Mouse (Mus musculus) embryonic facial prominence, embryonic 14.5 days (tissue): ENCODE data around the gene Scd4. TPM values are rescaled to one million over a fixed set of nuclear protein-coding genes. Genes with fewer than 3 reads are reported as not detected.

ENCODE experiments used
- ATAC-seq: fragments of 200-750 bp; cut with Nextera tagmentation; 2 replicates; pipeline ENCODE4 v1.8.0; 2017; ENCODE audit warnings: low read depth, moderate number of reproducible peaks, moderate TSS enrichment
- DNase-seq: peaks from one replicate; pipeline ENCODE4 v3.0.0-alpha.2; 2015; ENCODE audit warnings: low spot score
- H3K27ac ChIP-seq: fragments of 300-500 bp; sonication (generic); replicated peaks from 2 replicates; pipeline ENCODE4 v1.5.1; 2014; ENCODE audit warnings: low read depth, mild to moderate bottlenecking, low read length, moderate library complexity
- H3K27me3 ChIP-seq: fragments of 300-500 bp; sonication (generic); replicated peaks from 2 replicates; pipeline ENCODE4 v1.6.1; 2014; ENCODE audit warnings: low read length; ENCODE audit not compliant: control insufficient read depth, insufficient read depth
- H3K36me3 ChIP-seq: fragments of 300-500 bp; sonication (generic); 2 replicates; pipeline ENCODE4 v1.6.1; 2014; ENCODE audit warnings: low read length, mixed read lengths; ENCODE audit not compliant: control insufficient read depth, insufficient read depth
- H3K4me1 ChIP-seq: fragments of 300-500 bp; sonication (generic); 2 replicates; pipeline ENCODE4 v1.6.1; 2014; ENCODE audit warnings: antibody characterized with exemption, low read length; ENCODE audit not compliant: control insufficient read depth, insufficient read depth
- H3K4me2 ChIP-seq: fragments of 300-500 bp; sonication (generic); 2 replicates; pipeline ENCODE4 v1.6.1; 2014; ENCODE audit warnings: low read depth, mild to moderate bottlenecking, low read length, moderate library complexity, mixed read lengths
- H3K4me3 ChIP-seq: fragments of 300-500 bp; sonication (generic); 2 replicates; pipeline ENCODE4 v1.5.1; 2014; ENCODE audit warnings: low read depth, mild to moderate bottlenecking, low read length
- H3K9ac ChIP-seq: fragments of 300-500 bp; sonication (generic); 2 replicates; pipeline ENCODE4 v1.6.1; 2014; ENCODE audit warnings: low read depth, mild to moderate bottlenecking, low read length, moderate library complexity, mixed read lengths
- H3K9me3 ChIP-seq: fragments of 300-500 bp; sonication (generic); 2 replicates; pipeline ENCODE4 v1.6.1; 2016; ENCODE audit warnings: low read length; ENCODE audit not compliant: control insufficient read depth
- WGBS: fragments of 180-500 bp; shearing (Covaris S2); extraction: QIAGEN DNeasy Blood & Tissue Kit; methylation state at CpG from one replicate; pipeline ENCODE4 v1.1.7; 2014; 5-methylcytosine and 5-hydroxymethylcytosine counted together
- polyA plus RNA-seq: library from polyadenylated mRNA; unstranded; fragments of >200 nt; fragmentation: Nextera tagmentation; extraction: Ambion mirVana; gene quantifications from 2 replicates; pipeline ENCODE4 v1.2.1, GENCODE M21; 2014

Gene Scd4
- polyA plus RNA-seq, 1 experiment from 2014 or later, result 0.51 TPM

DNA sequence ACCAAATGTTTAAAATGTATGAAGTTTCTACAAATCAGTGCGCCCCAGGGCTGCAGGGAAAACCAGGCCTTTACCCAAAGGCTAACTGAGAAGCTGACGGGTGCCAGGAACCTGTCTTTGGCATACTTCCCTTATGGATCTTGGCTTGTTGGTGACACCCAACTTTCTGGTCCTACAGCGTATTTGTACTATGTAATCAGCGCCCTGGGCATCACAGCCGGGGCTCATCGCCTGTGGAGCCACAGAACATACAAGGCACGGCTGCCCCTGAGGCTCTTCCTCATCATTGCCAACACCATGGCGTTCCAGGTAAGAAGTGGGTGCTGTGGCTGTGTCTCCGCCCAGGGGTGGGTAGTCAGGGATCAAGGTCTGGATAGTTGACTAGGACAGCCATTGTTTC is 35.0 kb upstream of the Scd4 start:
- Histone ChIP-seq H3K36me3 (peaks cover 81% of the 10 kb centered on the region), H3K4me2 (peak overlapping the region; percentile 82), H3K4me1 (peaks cover 33% of the 10 kb centered on the region), H3K4me3 (peak overlapping the region; percentile 71), H3K27me3 (no peaks in the 10 kb centered on the region), H3K27ac (no peak overlapping the region), H3K9me3 (no peaks in the 10 kb centered on the region), H3K9ac (peak overlapping the region; percentile 41)
- 71% methylated on average over 9 of the region's 9 CpGs for whole genome bisulfite sequencing
- DNase-seq (no peak), ATAC-seq (no peak)

DNA sequence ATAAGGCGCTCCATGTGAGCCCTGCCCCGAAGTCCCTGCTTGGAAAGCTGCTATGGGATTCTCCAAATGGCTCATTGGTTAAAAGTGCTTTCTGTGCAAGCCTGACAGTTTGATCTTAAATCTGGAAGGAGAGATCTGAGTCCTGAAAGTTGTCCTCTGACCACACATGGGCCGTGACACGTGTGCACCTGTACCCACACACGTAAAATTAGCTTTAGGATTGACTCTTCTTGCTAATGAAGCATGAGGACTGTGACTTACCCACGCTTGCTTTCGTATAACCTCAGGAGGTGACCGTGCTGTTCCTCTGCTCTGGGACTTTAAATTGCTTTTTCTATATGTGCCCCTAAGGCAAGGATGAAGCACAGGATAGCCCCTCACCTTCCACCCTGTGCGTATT is 33.8 kb upstream of the Scd4 start:
- H3K27me3 ChIP-seq, result no peaks in the 10 kb centered on the region
- WGBS, result 81% methylated on average over 9 of the region's 9 CpGs
- no peak overlapping the region for H3K27ac ChIP-seq
- H3K4me3 ChIP-seq, result peak overlapping the region; percentile 71; the same call in 1 of the 2 replicates
- peaks cover 31% of the 10 kb centered on the region for H3K4me1 ChIP-seq
- peak overlapping the region; percentile 37 for H3K9ac ChIP-seq
- no peak for DNase-seq
- H3K4me2 ChIP-seq, result peak overlapping the region; percentile 82
- no peak for ATAC-seq
- peaks cover 92% of the 10 kb centered on the region for H3K36me3 ChIP-seq
- no peaks in the 10 kb centered on the region for H3K9me3 ChIP-seq

DNA sequence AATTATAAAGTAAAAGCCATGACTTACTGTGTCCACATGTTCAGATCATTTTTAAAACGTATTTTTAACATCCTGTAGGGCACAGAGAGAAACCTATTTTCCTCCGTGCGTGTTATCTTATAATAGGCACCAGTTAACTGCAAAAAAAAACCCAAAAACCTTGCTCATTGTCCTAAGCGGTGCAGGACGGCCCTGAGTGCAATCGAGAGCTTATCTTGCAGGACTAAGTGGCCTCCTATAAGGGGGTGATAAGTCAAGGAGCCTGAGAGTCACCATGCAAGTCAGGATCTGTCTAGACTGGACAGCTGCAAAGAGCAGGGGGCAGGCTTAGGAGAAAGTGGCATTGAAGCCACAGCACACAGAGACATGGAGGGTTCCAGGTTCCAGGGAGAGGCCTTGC is 33.0 kb upstream of the Scd4 start:
- H3K4me1 ChIP-seq, result peaks cover 31% of the 10 kb centered on the region
- H3K36me3 ChIP-seq, result peaks cover 99% of the 10 kb centered on the region
- H3K4me3 ChIP-seq, result no peak overlapping the region
- ATAC-seq (no peak), DNase-seq (no peak)
- WGBS, result 75% methylated on average over 6 of the region's 6 CpGs
- H3K4me2 ChIP-seq, result no peak overlapping the region; the same call in 1 of the 2 replicates
- H3K27me3 ChIP-seq, result no peaks in the 10 kb centered on the region
- H3K27ac ChIP-seq, result no peak overlapping the region
- no peaks in the 10 kb centered on the region for H3K9me3 ChIP-seq
- H3K9ac ChIP-seq, result no peak overlapping the region

DNA sequence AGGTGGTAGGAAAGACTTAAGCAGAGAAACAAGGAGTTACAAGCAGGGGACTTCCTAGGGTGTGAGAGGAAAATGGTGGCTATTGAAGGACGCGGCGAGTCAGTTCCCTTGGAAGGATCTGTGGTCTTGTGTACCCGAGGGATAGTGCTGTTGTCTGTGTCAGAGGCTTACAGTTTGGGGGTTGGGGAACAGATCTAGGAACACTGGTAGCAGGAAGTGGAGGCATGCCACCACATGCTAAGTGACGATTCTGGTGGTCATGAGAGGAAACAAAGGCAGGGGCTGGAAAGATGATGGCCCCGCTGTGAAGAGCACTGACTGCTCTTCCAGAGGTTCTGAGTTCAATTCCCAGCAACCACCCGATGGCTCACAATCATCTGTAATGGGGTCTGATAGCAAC is 32.4 kb upstream of the Scd4 start:
- H3K27ac ChIP-seq, result no peak overlapping the region
- no peak for DNase-seq
- H3K9me3 ChIP-seq, result no peaks in the 10 kb centered on the region
- no peak overlapping the region for H3K4me3 ChIP-seq
- 73% methylated on average over 7 of the region's 7 CpGs for WGBS
- no peaks in the 10 kb centered on the region for H3K27me3 ChIP-seq
- H3K4me1 ChIP-seq, result peaks cover 31% of the 10 kb centered on the region
- H3K4me2 ChIP-seq, result no peak overlapping the region
- no peak overlapping the region for H3K9ac ChIP-seq
- ATAC-seq, result no peak
- peaks cover 99% of the 10 kb centered on the region for H3K36me3 ChIP-seq

DNA sequence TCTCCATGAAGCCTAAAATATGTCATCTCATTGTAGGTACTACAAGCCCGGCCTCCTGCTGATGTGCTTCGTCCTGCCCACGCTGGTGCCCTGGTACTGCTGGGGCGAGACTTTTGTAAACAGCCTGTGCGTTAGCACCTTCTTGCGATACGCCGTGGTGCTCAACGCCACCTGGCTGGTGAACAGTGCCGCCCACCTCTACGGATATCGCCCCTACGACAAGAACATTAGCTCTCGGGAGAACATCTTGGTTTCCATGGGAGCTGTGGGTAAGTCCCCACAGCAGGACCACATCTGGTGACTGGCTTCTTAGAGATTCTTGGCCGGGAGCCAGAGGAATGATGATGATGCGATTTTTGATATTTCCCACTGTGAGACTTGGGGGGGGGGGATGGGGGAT is 31.7 kb upstream of the Scd4 start:
- Histone ChIP-seq H3K4me2 (0 out of 2 replicates have a peak overlapping the region, but pooled peaks have one; percentile 14), H3K36me3 (peaks cover 99% of the 10 kb centered on the region), H3K27me3 (no peaks in the 10 kb centered on the region), H3K4me3 (no peak overlapping the region), H3K4me1 (peaks cover 31% of the 10 kb centered on the region), H3K27ac (no peak overlapping the region), H3K9ac (no peak overlapping the region), H3K9me3 (no peaks in the 10 kb centered on the region)
- 60% methylated on average over 16 of the region's 16 CpGs for WGBS
- peak; percentile 67 for DNase-seq
- ATAC-seq, result no peak

DNA sequence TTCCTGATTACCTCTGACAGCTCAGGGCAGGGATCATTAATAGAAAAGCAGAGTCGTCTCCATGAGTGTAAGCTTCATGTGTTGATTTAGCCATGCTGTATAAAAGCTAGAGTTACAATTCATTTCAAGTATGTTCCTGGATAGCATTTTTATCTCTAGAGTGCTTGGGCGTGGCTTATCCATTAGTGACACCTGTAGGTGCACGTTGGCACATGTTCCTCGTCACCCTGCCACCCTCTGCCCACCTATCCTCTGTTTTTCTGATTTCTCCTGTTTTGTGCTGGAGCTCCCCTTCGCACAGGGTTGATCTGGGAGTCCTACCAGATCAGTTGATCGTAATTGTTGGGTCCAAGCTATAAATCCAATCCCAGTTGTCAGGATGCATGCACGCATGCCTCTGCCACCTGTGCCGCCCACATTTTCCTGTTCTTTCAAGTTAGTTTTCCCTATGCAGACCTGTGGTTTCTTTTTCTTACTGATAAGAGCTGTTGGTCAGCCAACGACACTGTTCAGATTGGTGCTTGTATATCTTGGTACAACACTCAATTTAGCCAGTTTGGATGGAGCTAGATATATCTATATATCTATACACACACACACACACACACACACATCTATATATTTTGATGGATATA is 31.1 kb upstream of the Scd4 start:
- no peak overlapping the region for H3K4me3 ChIP-seq
- H3K27ac ChIP-seq, result no peak overlapping the region
- H3K4me2 ChIP-seq, result no peak overlapping the region
- ATAC-seq (no peak), DNase-seq (no peak)
- H3K36me3 ChIP-seq, result peaks cover 99% of the 10 kb centered on the region
- H3K9me3 ChIP-seq, result no peaks in the 10 kb centered on the region
- 75% methylated on average over 9 of the region's 9 CpGs for WGBS
- H3K9ac ChIP-seq, result no peak overlapping the region
- no peaks in the 10 kb centered on the region for H3K27me3 ChIP-seq
- H3K4me1 ChIP-seq, result peaks cover 25% of the 10 kb centered on the region

DNA sequence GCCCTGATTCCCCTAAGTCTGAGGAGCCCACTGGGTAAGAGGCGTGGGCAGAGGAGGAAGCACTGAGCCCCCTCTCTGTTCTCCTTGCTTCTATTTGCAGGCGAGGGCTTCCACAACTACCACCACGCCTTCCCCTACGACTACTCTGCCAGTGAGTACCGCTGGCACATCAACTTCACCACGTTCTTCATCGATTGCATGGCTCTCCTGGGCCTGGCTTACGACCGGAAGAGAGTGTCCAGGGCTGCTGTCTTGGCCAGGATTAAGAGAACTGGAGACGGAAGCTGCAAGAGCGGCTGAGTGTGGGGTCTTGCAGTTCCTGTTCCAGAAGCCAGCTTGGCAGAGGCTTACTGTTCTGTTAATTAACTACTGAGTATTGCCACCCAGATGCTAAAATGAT is 30.0 kb upstream of the Scd4 start:
- no peak overlapping the region for H3K4me2 ChIP-seq
- H3K4me3 ChIP-seq, result no peak overlapping the region
- no peak overlapping the region for H3K9ac ChIP-seq
- WGBS, result 76% methylated on average over 11 of the region's 11 CpGs
- DNase-seq, result no peak
- no peaks in the 10 kb centered on the region for H3K27me3 ChIP-seq
- peaks cover 99% of the 10 kb centered on the region for H3K36me3 ChIP-seq
- peak overlapping the region; percentile 17; the same call in 1 of the 2 replicates for H3K27ac ChIP-seq
- no peaks in the 10 kb centered on the region for H3K9me3 ChIP-seq
- H3K4me1 ChIP-seq, result peaks cover 16% of the 10 kb centered on the region
- no peak for ATAC-seq

DNA sequence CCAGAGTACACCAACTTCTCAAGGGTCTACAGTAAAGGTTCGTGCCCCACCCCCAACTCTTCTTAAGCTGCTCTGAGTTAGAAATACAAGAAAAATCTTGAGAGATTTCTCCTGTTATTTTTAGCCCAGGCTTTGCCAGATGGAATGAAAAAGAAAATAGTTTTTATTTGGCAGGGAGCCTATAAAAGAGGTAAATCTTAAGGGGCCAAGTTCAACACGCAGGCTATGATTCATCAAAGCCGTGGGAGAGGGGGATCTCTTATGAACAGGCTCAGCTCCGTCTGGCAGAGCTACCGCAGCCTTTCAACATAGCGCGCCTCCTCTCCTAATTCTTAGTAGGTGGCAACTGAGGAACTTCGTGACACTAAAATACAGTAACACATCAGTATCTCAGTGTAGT is 29.4 kb upstream of the Scd4 start:
- Histone ChIP-seq H3K27ac (0 out of 2 replicates have a peak overlapping the region, but pooled peaks have one; percentile 17), H3K4me3 (no peak overlapping the region), H3K4me1 (peaks cover 10% of the 10 kb centered on the region), H3K36me3 (peaks cover 98% of the 10 kb centered on the region), H3K4me2 (no peak overlapping the region), H3K9ac (no peak overlapping the region), H3K9me3 (no peaks in the 10 kb centered on the region), H3K27me3 (no peaks in the 10 kb centered on the region)
- 63% methylated on average over 8 of the region's 8 CpGs for WGBS
- no peak for ATAC-seq
- DNase-seq, result peak; percentile 70

DNA sequence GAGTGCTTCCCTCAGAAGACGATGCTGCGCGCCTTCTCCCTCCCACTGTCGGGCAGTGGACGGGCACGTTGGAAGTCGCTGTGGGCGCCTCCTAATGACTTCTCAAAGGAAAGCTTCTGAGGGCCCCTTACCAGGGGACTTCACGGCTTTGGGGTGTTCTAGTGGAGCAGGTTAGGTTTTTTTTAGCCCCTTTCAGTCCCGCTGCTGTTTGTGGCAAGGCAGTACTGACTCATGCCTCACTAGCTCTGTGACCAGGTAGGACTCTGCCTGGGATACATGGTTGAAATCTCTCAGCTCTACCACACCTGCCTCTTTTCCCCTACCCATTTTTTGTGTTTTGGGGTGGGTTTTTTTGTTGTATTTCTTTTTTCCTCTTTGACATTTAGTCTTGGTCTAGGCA is 28.5 kb upstream of the Scd4 start:
- 82% methylated on average over 10 of the region's 10 CpGs for WGBS
- ATAC-seq, result no peak
- Histone ChIP-seq H3K9me3 (no peaks in the 10 kb centered on the region), H3K27ac (no peak overlapping the region), H3K4me3 (no peak overlapping the region), H3K27me3 (no peaks in the 10 kb centered on the region), H3K9ac (0 out of 2 replicates have a peak overlapping the region, but pooled peaks have one; percentile 4), H3K4me1 (peaks cover 4% of the 10 kb centered on the region), H3K4me2 (no peak overlapping the region), H3K36me3 (peaks cover 92% of the 10 kb centered on the region)
- DNase-seq, result no peak
